Mouse (Mus musculus) R1 (cell line): ENCODE data around the gene Bicral.
A peak's percentile ranks its signal among the peaks of the same experiment; 100 is the strongest.

ENCODE experiments used
- DNase-seq: peaks from one replicate; pipeline ENCODE4 v3.0.0-alpha.2; 2018; ENCODE audit warnings: low read depth, low spot score

Bicral gene

GRCm38 (mm10) chr17:46875626-46876025, 17.3 kb upstream of the Bicral start:
- DNase-seq: peak; percentile 68

DNA sequence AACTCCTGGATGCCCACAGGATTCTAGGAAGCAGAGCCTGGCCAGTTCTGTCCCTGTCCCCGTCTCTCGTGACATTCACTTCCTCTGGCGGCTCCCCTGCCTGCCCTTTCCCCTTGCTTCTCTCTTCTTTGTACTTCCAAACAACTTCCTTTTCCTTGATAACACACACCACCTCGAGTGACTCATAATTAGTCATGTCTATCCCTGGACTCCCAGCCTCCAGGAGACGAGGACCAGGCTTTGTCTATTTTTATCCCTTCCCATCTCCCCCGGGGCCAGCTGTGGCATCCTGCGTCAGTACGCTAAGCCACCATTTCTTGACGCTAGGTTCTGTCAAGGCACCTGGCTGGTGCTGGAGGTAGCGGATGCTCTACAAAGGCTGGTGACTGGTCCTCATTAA, 15.9 kb upstream of the Bicral start:
- peak; percentile 54 for DNase-seq

- DNase-seq: no peak
Measured at GRCm38 (mm10) chr17:46872806-46873205, 14.5 kb upstream of the Bicral start.

DNA sequence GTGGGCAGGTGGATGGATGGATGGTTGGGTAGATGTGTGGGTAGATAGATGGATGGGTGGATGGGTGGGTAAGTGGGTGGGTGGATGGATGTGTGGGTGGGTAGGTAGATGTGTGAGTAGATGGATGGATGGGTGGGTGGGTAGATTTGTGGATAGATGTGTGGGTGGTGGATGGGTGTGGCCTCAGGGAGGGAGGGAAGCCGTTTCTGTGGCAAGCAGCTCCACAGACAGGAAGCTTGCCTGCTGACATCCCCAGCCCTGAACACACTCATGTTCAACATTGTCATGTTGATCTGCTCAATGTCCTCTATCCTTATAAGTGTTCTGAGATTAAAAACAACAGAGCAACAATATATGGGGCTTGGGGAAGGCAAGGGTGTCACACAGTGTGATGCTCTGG, 12.6 kb upstream of the Bicral start:
- no peak for DNase-seq

GRCm38 (mm10) chr17:46870204-46870798, 12.0 kb upstream of the Bicral start:
- no peak for DNase-seq

DNA sequence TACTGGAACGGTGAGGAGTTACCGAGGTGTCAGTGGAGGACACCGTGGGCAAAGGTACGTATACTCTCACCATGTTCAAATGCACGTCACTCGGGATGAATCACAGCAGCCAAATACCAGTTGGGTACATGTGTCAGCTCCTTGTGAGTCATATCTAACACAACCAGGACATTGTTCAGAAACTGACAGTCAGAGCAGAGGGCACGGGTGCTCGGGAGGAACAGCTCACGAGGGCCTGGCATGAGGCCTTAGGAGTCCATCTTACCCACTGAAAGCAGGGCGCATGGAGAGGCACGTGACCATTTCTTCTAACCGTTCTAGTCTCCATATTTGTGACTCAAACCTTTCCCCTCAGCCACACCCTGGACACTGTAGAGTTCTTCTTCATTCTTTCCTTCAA, 8.6 kb upstream of the Bicral start:
- DNase-seq: no peak

- DNase-seq: no peak
Measured at GRCm38 (mm10) chr17:46864566-46865195, 6.4 kb upstream of the Bicral start.

GRCm38 (mm10) chr17:46860120-46860519, 1.8 kb upstream of the Bicral start:
- DNase-seq: no peak

GRCm38 (mm10) chr17:46858749-46859444, 615 bp upstream of the Bicral start:
- peak; percentile 52 for DNase-seq

- peak; percentile 78 for DNase-seq
Measured at GRCm38 (mm10) chr17:46857361-46857902, 850 bp downstream of the Bicral start.

DNA sequence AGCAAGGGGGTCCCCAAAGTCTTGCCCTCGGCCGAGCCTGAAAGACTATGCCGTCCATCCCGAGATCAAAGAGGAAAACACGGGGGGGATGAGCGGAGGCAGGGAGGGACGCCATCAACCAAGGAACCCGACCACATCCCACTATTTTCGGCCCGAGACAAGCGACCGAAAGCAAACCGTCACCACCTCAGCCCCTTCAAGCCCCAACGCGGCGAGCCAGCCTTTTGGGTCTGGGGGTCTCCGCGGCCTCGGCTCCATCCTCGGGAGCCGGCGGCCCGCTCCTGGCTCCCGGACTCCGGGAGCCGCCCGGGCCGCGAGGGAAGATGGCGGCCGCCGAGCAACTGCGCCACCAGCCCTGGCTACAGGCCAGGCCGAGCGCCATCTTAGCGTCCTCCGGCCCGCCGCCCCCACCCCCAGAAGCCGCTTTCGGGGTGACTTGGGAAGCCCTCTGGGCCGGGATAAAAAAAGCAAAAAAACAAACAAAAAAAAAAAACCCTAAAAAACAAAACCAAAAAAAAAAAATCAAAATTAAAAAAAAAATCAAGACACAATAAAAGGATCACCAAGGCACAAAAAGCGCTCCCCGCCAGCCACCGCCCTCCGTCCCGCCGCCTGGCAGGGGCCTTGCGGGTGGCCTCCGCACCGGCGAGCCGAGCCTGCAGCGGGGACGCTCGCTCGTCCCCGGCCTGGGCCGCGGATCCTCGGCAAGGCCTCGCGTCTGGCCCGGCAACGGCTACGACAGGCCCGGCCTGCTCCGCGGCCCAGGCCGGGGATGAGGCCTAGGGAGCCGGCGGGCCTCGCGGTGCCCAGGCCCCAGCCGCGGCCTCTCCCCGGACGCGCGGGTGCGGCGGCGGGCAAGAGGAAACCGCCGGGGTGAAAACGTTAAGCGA, 1.6 kb downstream of the Bicral start:
- peak; percentile 54 for DNase-seq

DNA sequence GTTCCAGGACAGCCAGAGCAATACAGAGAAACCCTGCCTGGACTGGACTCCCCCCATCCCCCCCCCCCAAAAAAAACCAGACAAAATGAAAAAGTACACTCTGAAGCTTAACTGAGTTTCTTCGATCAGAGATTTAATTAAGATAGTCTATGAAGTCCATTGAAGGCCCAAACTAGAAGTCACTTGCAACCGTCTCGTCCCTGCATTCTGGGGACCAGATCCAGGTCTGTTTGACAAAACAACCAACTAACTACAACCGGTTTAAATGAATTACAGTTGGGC, 2.2 kb downstream of the Bicral start:
- DNase-seq: no peak

GRCm38 (mm10) chr17:46855328-46856106, 2.8 kb downstream of the Bicral start:
- no peak for DNase-seq

GRCm38 (mm10) chr17:46854640-46855110, 3.6 kb downstream of the Bicral start:
- DNase-seq: peak; percentile 59

GRCm38 (mm10) chr17:46854096-46854495, 4.2 kb downstream of the Bicral start:
- DNase-seq: no peak

- DNase-seq: no peak
Measured at GRCm38 (mm10) chr17:46853281-46853680, 5.0 kb downstream of the Bicral start.

DNA sequence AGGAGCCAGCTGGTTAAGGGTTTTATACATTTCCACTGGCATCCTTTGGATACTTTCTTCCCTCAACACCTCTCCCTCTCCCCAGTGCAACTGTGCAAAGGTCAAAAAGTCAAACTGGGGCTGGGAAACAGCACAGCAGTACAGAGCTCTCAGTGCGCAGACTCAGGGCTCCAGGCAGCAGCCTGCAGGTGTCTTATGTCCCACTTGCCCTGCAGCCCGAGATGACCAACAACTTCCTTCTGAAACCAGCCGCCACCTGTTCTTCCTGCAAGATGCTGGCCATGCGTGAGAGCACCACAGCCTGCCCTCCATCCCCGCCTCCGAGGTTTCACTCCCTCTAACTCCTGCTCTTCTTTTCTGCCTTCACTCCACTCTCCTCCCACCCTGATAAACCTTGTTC, 5.6 kb downstream of the Bicral start:
- peak; percentile 95 for DNase-seq

DNA sequence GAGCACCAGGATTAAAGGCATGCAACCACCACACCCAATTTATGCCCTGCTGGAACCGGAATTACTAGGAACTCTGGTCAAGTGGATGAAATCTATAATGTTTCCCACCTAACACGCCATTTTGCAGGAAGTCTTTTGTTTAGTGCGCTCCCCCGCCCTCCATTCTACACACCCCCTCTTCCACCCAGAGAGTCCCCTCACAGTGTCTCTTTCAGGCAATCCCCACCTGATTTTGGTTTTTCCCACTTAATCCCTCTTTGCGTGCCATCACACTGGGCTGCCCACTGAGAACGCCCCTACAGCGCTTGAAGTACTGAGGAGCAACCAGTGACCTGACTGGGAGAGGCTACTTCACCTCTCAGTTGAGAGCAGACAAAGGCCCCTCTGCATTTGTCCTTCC, 11.1 kb downstream of the Bicral start:
- DNase-seq: peak; percentile 74

GRCm38 (mm10) chr17:46846573-46846972, 11.7 kb downstream of the Bicral start:
- peak; percentile 94 for DNase-seq

- peak; percentile 55 for DNase-seq
Measured at GRCm38 (mm10) chr17:46845262-46845661, 13.0 kb downstream of the Bicral start.

GRCm38 (mm10) chr17:46844811-46845210, 13.5 kb downstream of the Bicral start:
- peak; percentile 57 for DNase-seq
